Mouse (Mus musculus): ENCODE data around the gene Ppp1r37. TPM values are rescaled to one million over a fixed set of nuclear protein-coding genes. Genes with fewer than 3 reads are reported as not detected.
"Not testable (repeated sequence)": the region's sequence is repeated elsewhere in the genome, so short reads cannot be mapped to it uniquely, and the experiment has no call there.

The Ppp1r37 gene
- 13.9 and 15.0 TPM in 2 replicates for polyA plus RNA-seq (2015; fragmentation: Nextera tagmentation; extraction: Ambion mirVana)

GRCm38 (mm10) chr7:19562643-19563410 is at the start of gene Ppp1r37:
Gene Ppp1r37, minus strand, starts transcription at chr7:19563076.
- peak within 1 kb of the TSS; percentile 75 for H3K9ac ChIP-seq (ENCODE audit: low read depth, low read length)
- H3K4me1 ChIP-seq (replicated peaks; ENCODE audit: control insufficient read depth, insufficient read depth, low read length), result peaks cover 12% of the 10 kb centered on the region; the same call in 1 of the 2 replicates
- peak within 1 kb of the TSS; percentile 88 for H3K27ac ChIP-seq (ENCODE audit: low read depth, low read length)
- ATAC-seq, result no peak
- H3K4me3 ChIP-seq (ENCODE audit: low read depth, low read length), result peak within 1 kb of the TSS; percentile 90
- H3K27me3 ChIP-seq (replicated peaks; ENCODE audit: control insufficient read depth, insufficient read depth, low read length), result no peaks in the 10 kb centered on the region
- H3K9me3 ChIP-seq (ENCODE audit: control insufficient read depth), result no peaks in the 10 kb centered on the region
- TF ChIP-seq CTCF (IDR thresholded peaks at IDR 0.05; ENCODE audit: low read depth), result no peak
- peaks cover 20% of the 10 kb centered on the region for H3K36me3 ChIP-seq (ENCODE audit: control insufficient read depth, insufficient read depth)
- WGBS, result 2% methylated on average over 19 of the region's 19 CpGs
- peak within 1 kb of the TSS; percentile 96 for H3K4me2 ChIP-seq (replicated peaks; ENCODE audit: low read depth)

GRCm38 (mm10) chr7:19610969-19611368 is 48.1 kb upstream of the Ppp1r37 start:
- Histone ChIP-seq H3K36me3 (ENCODE audit: control insufficient read depth, insufficient read depth) (peaks cover 30% of the 10 kb centered on the region; the same call in 1 of the 2 replicates), H3K4me3 (ENCODE audit: low read depth, low read length) (no peak overlapping the region), H3K4me2 (replicated peaks; ENCODE audit: low read depth) (no peak overlapping the region), H3K27ac (ENCODE audit: low read depth, low read length) (no peak overlapping the region), H3K4me1 (replicated peaks; ENCODE audit: control insufficient read depth, insufficient read depth, low read length) (0 out of 2 replicates have a peak, but pooled peaks cover 3% of the 10 kb centered on the region), H3K9ac (ENCODE audit: low read depth, low read length) (no peak overlapping the region), H3K27me3 (replicated peaks; ENCODE audit: control insufficient read depth, insufficient read depth, low read length) (no peaks in the 10 kb centered on the region), H3K9me3 (ENCODE audit: control insufficient read depth) (no peaks in the 10 kb centered on the region)
- TF ChIP-seq CTCF (IDR thresholded peaks at IDR 0.05; ENCODE audit: low read depth), result peak; percentile 44
- ATAC-seq, result no peak
- WGBS, result 78% methylated on average over 5 of the region's 5 CpGs

- ATAC-seq, result peak; percentile 82
- Histone ChIP-seq H3K4me1 (replicated peaks; ENCODE audit: control insufficient read depth, insufficient read depth, low read length) (0 out of 2 replicates have a peak, but pooled peaks cover 3% of the 10 kb centered on the region), H3K4me3 (ENCODE audit: low read depth, low read length) (no peak overlapping the region), H3K9me3 (ENCODE audit: control insufficient read depth) (no peaks in the 10 kb centered on the region), H3K36me3 (ENCODE audit: control insufficient read depth, insufficient read depth) (peaks cover 29% of the 10 kb centered on the region; the same call in 1 of the 2 replicates), H3K27me3 (replicated peaks; ENCODE audit: control insufficient read depth, insufficient read depth, low read length) (no peaks in the 10 kb centered on the region), H3K9ac (ENCODE audit: low read depth, low read length) (no peak overlapping the region), H3K27ac (ENCODE audit: low read depth, low read length) (peak overlapping the region; percentile 62), H3K4me2 (replicated peaks; ENCODE audit: low read depth) (no peak overlapping the region)
- 74% methylated on average over 12 of the region's 12 CpGs for WGBS
- peak; percentile 56 for TF ChIP-seq CTCF (IDR thresholded peaks at IDR 0.05; ENCODE audit: low read depth)
Measured at GRCm38 (mm10) chr7:19609641-19610332, 46.9 kb upstream of the Ppp1r37 start.

- ATAC-seq, result no peak
- Histone ChIP-seq H3K4me2 (replicated peaks; ENCODE audit: low read depth) (no peak overlapping the region), H3K4me1 (replicated peaks; ENCODE audit: control insufficient read depth, insufficient read depth, low read length) (no peaks in the 10 kb centered on the region), H3K9me3 (ENCODE audit: control insufficient read depth) (no peaks in the 10 kb centered on the region), H3K27me3 (replicated peaks; ENCODE audit: control insufficient read depth, insufficient read depth, low read length) (no peaks in the 10 kb centered on the region), H3K4me3 (ENCODE audit: low read depth, low read length) (no peak overlapping the region), H3K9ac (ENCODE audit: low read depth, low read length) (no peak overlapping the region), H3K27ac (ENCODE audit: low read depth, low read length) (no peak overlapping the region), H3K36me3 (ENCODE audit: control insufficient read depth, insufficient read depth) (peaks cover 11% of the 10 kb centered on the region; the same call in 1 of the 2 replicates)
- peak; percentile 23 for TF ChIP-seq CTCF (IDR thresholded peaks at IDR 0.05; ENCODE audit: low read depth)
- WGBS, result 82% methylated on average over 5 of the region's 5 CpGs
Measured at GRCm38 (mm10) chr7:19607291-19607690, 44.4 kb upstream of the Ppp1r37 start.

GRCm38 (mm10) chr7:19604606-19605214 is 41.8 kb upstream of the Ppp1r37 start:
- Histone ChIP-seq H3K36me3 (ENCODE audit: control insufficient read depth, insufficient read depth) (peaks cover 18% of the 10 kb centered on the region), H3K27ac (ENCODE audit: low read depth, low read length) (peak overlapping the region; percentile 51), H3K4me2 (replicated peaks; ENCODE audit: low read depth) (peak overlapping the region; percentile 85), H3K4me3 (ENCODE audit: low read depth, low read length) (peak overlapping the region; percentile 66)
- not testable (repeated sequence) for H3K27me3 ChIP-seq (replicated peaks; ENCODE audit: control insufficient read depth, insufficient read depth, low read length); H3K9me3 ChIP-seq (ENCODE audit: control insufficient read depth); H3K4me1 ChIP-seq (replicated peaks; ENCODE audit: control insufficient read depth, insufficient read depth, low read length); H3K9ac ChIP-seq (ENCODE audit: low read depth, low read length)
- WGBS, result 52% methylated on average over 10 of the region's 10 CpGs
- ATAC-seq, result peak; percentile 48

All from intestine, postnatal 0 days (tissue).